Mouse (Mus musculus): ENCODE data around the gene Ppl. TPM values are rescaled to one million over a fixed set of nuclear protein-coding genes. Genes with fewer than 3 reads are reported as not detected.

The Ppl gene
- polyA plus RNA-seq, 1 experiment, result 1.2 TPM

DNA sequence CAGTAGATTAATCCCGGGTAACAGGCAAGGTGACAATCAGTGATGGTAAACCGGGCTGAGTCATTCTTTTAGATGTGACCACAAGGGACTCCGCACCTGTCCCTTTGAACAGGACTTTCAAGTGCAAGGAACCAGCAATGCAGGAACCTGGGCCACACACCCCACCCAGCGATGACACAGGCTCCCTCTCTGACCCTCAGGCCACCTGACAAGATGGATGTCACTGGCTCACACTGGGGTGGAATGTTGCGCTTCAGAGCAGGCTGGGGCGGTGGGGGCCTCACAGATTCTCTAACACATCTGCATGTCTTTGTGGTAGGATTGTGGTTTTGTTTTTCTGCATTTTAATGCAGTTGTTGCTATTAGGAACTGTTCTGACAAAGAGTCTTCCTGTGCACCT is 8.7 kb downstream of the Ppl start:
- TF ChIP-seq CTCF (IDR thresholded peaks at IDR 0.05; ENCODE audit: borderline replicate concordance, extremely low read depth, insufficient read depth, insufficient read length) (no peak), POLR2A (IDR thresholded peaks at IDR 0.05; ENCODE audit: borderline replicate concordance, extremely low read depth, insufficient read depth, insufficient read length, poor library complexity, severe bottlenecking) (no peak)
- DNase-seq (ENCODE audit: low read depth), result no peak

GRCm38 (mm10) chr16:5119845-5120244 is 12.4 kb downstream of the Ppl start:
- TF ChIP-seq CTCF (IDR thresholded peaks at IDR 0.05; ENCODE audit: borderline replicate concordance, extremely low read depth, insufficient read depth, insufficient read length) (no peak), POLR2A (IDR thresholded peaks at IDR 0.05; ENCODE audit: borderline replicate concordance, extremely low read depth, insufficient read depth, insufficient read length, poor library complexity, severe bottlenecking) (no peak)
- DNase-seq (ENCODE audit: low read depth), result no peak

DNA sequence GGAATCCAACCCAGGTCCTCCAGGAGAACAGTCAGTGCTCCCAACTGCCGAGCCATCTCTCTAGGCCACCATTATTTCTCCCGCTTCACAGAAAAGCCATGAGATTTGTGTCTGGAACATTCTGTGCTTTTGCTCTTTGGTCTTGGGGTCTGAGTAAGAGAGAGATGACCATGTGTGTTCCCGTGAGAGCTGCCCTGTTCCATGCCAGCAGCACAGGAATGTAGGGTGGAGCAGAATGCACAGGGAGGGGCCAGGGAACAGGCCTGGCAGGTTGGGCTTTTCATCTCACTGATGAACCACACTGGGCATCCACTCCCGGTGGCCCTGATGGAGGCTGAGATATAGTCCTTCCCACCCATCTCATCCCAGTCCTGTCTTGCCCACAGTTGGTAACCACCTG is 12.8 kb downstream of the Ppl start:
- TF ChIP-seq CTCF (IDR thresholded peaks at IDR 0.05; ENCODE audit: borderline replicate concordance, extremely low read depth, insufficient read depth, insufficient read length) (no peak), POLR2A (IDR thresholded peaks at IDR 0.05; ENCODE audit: borderline replicate concordance, extremely low read depth, insufficient read depth, insufficient read length, poor library complexity, severe bottlenecking) (no peak)
- no peak for DNase-seq (ENCODE audit: low read depth)

DNA sequence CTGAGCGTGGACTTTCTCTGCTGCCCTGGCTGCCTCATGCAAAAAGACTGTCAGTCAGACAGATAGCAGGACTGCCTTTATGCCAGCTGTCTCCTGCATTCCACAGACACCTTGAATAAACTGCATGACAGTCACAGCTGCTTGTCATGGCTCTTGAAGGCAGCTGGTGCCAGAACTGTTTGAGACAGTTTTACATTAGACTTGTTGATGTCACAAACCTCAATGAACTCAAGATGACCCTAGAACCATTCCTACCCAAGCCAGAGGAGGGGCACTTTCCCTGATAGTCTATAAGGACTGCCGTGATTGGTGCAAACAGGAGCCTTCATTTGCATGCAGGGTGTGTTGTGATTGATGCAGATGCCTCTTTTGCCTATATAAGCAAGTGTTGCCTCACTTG is 18.6 kb downstream of the Ppl start:
- TF ChIP-seq POLR2A (IDR thresholded peaks at IDR 0.05; ENCODE audit: borderline replicate concordance, extremely low read depth, insufficient read depth, insufficient read length, poor library complexity, severe bottlenecking) (no peak), CTCF (IDR thresholded peaks at IDR 0.05; ENCODE audit: borderline replicate concordance, extremely low read depth, insufficient read depth, insufficient read length) (no peak)
- no peak for DNase-seq (ENCODE audit: low read depth)

GRCm38 (mm10) chr16:5113002-5113550 is 19.1 kb downstream of the Ppl start:
- peak; percentile 57 for DNase-seq (ENCODE audit: low read depth)
- TF ChIP-seq CTCF (IDR thresholded peaks at IDR 0.05; ENCODE audit: borderline replicate concordance, extremely low read depth, insufficient read depth, insufficient read length) (no peak), POLR2A (IDR thresholded peaks at IDR 0.05; ENCODE audit: borderline replicate concordance, extremely low read depth, insufficient read depth, insufficient read length, poor library complexity, severe bottlenecking) (no peak)

DNA sequence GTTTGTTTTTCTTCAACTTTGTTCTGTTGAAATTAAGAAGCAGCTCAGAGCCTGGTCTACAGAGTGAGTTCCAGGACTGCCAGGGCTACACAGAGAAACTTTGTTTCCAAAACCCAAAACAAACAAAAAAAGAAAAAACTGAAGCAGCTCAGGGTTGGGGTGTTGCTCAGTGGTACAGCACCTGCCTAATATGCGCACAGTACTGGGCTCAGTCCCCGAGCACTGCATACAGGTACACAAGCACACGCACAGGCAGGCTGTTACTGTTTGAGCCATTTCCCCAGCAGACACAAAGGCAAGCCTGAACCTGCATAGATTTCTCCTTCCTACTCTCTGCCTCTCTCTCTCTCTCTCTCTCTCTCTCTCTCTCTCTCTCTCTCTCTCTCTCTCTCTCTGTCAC is 21.2 kb downstream of the Ppl start:
- TF ChIP-seq CTCF (IDR thresholded peaks at IDR 0.05; ENCODE audit: borderline replicate concordance, extremely low read depth, insufficient read depth, insufficient read length), result no peak
- DNase-seq (ENCODE audit: low read depth), result no peak

GRCm38 (mm10) chr16:5109877-5110276 is 22.3 kb downstream of the Ppl start:
- no peak for DNase-seq (ENCODE audit: low read depth)
- TF ChIP-seq CTCF (IDR thresholded peaks at IDR 0.05; ENCODE audit: borderline replicate concordance, extremely low read depth, insufficient read depth, insufficient read length) (no peak), POLR2A (IDR thresholded peaks at IDR 0.05; ENCODE audit: borderline replicate concordance, extremely low read depth, insufficient read depth, insufficient read length, poor library complexity, severe bottlenecking) (no peak)

GRCm38 (mm10) chr16:5101000-5101399 is 31.2 kb downstream of the Ppl start:
- no peak for TF ChIP-seq POLR2A (IDR thresholded peaks at IDR 0.05; ENCODE audit: borderline replicate concordance, extremely low read depth, insufficient read depth, insufficient read length, poor library complexity, severe bottlenecking)
- TF ChIP-seq CTCF (IDR thresholded peaks at IDR 0.05; ENCODE audit: borderline replicate concordance, extremely low read depth, insufficient read depth, insufficient read length), result no peak
- peak; percentile 15 for DNase-seq (ENCODE audit: low read depth)

DNA sequence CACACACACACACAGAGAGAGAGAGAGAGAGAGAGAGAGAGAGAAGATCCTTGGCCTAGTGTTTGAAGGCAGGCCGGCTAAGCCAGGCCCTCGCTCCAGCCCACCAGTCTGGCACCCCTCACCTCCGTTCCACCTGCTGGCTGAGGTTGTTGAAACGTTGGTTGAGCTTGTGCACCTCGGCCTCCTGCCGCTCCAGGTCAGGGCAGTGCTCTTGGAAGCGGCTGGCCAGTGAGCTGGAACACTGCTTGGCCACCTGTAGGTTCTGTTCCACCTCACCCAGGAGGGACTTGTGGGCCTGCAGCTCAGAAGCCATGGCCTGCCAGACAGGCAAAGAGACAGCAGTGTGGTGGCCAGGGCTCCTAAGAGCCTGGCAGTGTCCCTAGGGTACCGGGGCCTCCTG is 35.7 kb downstream of the Ppl start:
- TF ChIP-seq CTCF (IDR thresholded peaks at IDR 0.05; ENCODE audit: borderline replicate concordance, extremely low read depth, insufficient read depth, insufficient read length) (no peak), POLR2A (IDR thresholded peaks at IDR 0.05; ENCODE audit: borderline replicate concordance, extremely low read depth, insufficient read depth, insufficient read length, poor library complexity, severe bottlenecking) (no peak)
- no peak for DNase-seq (ENCODE audit: low read depth)

GRCm38 (mm10) chr16:5093285-5093684 is 38.9 kb downstream of the Ppl start:
- TF ChIP-seq POLR2A (IDR thresholded peaks at IDR 0.05; ENCODE audit: borderline replicate concordance, extremely low read depth, insufficient read depth, insufficient read length, poor library complexity, severe bottlenecking), result no peak
- TF ChIP-seq CTCF (IDR thresholded peaks at IDR 0.05; ENCODE audit: borderline replicate concordance, extremely low read depth, insufficient read depth, insufficient read length), result no peak
- DNase-seq (ENCODE audit: low read depth), result no peak

- DNase-seq (ENCODE audit: low read depth), result no peak
- no peak for TF ChIP-seq CTCF (IDR thresholded peaks at IDR 0.05; ENCODE audit: borderline replicate concordance, extremely low read depth, insufficient read depth, insufficient read length)
- no peak for TF ChIP-seq POLR2A (IDR thresholded peaks at IDR 0.05; ENCODE audit: borderline replicate concordance, extremely low read depth, insufficient read depth, insufficient read length, poor library complexity, severe bottlenecking)
Measured at GRCm38 (mm10) chr16:5089021-5089420, 43.2 kb downstream of the Ppl start.

- TF ChIP-seq CTCF (IDR thresholded peaks at IDR 0.05; ENCODE audit: borderline replicate concordance, extremely low read depth, insufficient read depth, insufficient read length), result no peak
- TF ChIP-seq POLR2A (IDR thresholded peaks at IDR 0.05; ENCODE audit: borderline replicate concordance, extremely low read depth, insufficient read depth, insufficient read length, poor library complexity, severe bottlenecking), result no peak
- no peak for DNase-seq (ENCODE audit: low read depth)
Measured at GRCm38 (mm10) chr16:5086179-5086578, 46.0 kb downstream of the Ppl start.

All from brain, embryonic 14.5 days (tissue).